Mouse (Mus musculus) CD8-positive naive resting alpha-beta T cell, adult 2 months (primary cell): ENCODE results near the gene Crk.

Experiments
- DNase-seq, 2 experiments: peaks; one replicate each; pipeline ENCODE4 v3.0.0; 2022; ENCODE audit warnings: low read depth in 2 of 2, low spot score in 2 of 2

Crk gene

GRCm38 (mm10) chr11:75737806-75738476 lies 58.9 kb downstream of the Crk start:
- no peak for DNase-seq

- no peak for DNase-seq
Observed at GRCm38 (mm10) chr11:75738477-75738821, 59.4 kb downstream of the Crk start.

- DNase-seq, result no peak
Observed at GRCm38 (mm10) chr11:75740204-75740603, 61.1 kb downstream of the Crk start.

GRCm38 (mm10) chr11:75741615-75742014 lies 62.6 kb downstream of the Crk start:
- no peak for DNase-seq

GRCm38 (mm10) chr11:75744761-75745160 lies 65.7 kb downstream of the Crk start:
- no peak for DNase-seq

GRCm38 (mm10) chr11:75750537-75750936 lies 71.5 kb downstream of the Crk start:
- DNase-seq, result no peak

GRCm38 (mm10) chr11:75751082-75751481 lies 72.0 kb downstream of the Crk start:
- DNase-seq, result no peak
